Mouse (Mus musculus) layer of hippocampus, adult 2 months (tissue): ENCODE measurements at regions not wholly inside any gene's neighbourhood (a gene's known extent, or its start where the extent isn't known, plus 50 kb on each side); places are given as distances from the start of the nearest gene placed in this dataset.

Experiments
- DNase-seq, 2 experiments: peaks; one replicate each; pipeline ENCODE4 v3.0.0; 2022; ENCODE audit warnings: low spot score in 2 of 2
- H3K27ac ChIP-seq: fragments of 200-600 bp; 2 replicates; pipeline ENCODE4 v1.8.1; 2022
- H3K4me3 ChIP-seq: fragments of 200-600 bp; 2 replicates; pipeline ENCODE4 v1.8.1; 2022; ENCODE audit warnings: mild to moderate bottlenecking
- CTCF ChIP-seq: fragments of 200-600 bp; conservative IDR thresholded peaks from 2 replicates; pipeline ENCODE4 v1.8.1; 2022; ENCODE audit warnings: antibody characterized with exemption, mild to moderate bottlenecking, moderate library complexity

DNA sequence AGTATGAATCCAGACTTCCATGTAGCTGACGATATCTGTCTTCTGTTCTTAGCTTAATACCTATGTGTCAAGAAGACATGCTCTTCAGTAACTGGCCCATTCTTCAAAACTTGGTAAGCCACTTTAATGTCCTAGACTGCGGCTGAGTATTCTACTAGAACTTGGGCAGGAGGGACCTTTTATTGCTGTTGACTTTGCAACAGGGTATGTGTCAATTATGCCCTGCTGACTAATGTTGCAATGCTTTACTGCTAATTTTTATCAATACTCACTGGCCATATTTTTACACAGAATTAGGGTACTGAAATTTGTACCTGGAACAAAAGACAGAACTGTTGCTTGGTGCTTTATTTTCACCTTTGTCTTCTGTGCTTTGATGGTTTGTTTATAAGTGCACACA, 746.9 kb downstream of the Ppargc1a start:
- DNase-seq, result no peak
- no peak overlapping the region for H3K4me3 ChIP-seq

DNA sequence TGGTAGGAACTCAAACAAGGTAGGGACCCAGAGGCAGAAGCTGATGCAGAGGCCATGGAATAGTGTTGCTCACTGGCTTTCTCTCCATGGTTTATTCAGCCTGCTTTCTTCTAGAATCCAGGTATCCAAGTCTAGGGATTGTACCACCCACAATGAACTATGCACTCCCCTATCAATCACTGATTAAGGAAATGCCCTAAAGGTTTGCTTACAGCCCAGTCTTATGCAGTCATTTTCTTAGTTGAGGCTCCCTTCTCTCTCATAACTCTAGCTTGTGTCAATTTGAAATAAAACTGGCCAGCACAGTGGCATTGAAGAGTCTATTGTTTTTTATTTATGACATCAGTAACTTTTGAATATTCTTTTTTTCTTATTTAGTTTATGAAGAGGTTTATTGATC, 747.6 kb downstream of the Ppargc1a start:
- TF ChIP-seq CTCF, result no peak
- Histone ChIP-seq H3K27ac (no peak overlapping the region), H3K4me3 (no peak overlapping the region)
- no peak for DNase-seq

More for the DNA sequence above, 746.9 kb downstream of the Ppargc1a start:
- no peak for TF ChIP-seq CTCF
- no peak overlapping the region for H3K27ac ChIP-seq

DNA sequence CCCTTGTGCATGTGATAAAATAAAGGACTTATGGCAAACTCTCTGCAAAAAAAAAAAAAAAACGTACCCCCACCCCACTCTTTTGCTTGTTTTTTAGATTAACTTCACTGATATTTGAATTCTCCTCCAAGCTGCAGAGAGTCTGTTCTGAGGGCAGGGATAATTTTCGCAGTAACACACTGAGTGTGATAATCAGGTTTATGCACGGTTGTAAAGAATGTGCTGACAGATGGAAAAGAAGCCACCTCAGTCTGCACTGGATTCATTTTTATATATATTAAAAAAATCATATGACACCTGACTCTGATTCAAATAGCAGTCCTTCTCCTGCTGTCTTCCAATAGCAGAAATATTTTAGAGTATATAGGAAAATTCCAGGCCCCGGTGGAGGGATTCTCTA, 736.5 kb upstream of the Adgra3 start:
- H3K27ac ChIP-seq, result no peak overlapping the region
- no peak for DNase-seq
- H3K4me3 ChIP-seq, result no peak overlapping the region
- no peak for TF ChIP-seq CTCF

DNA sequence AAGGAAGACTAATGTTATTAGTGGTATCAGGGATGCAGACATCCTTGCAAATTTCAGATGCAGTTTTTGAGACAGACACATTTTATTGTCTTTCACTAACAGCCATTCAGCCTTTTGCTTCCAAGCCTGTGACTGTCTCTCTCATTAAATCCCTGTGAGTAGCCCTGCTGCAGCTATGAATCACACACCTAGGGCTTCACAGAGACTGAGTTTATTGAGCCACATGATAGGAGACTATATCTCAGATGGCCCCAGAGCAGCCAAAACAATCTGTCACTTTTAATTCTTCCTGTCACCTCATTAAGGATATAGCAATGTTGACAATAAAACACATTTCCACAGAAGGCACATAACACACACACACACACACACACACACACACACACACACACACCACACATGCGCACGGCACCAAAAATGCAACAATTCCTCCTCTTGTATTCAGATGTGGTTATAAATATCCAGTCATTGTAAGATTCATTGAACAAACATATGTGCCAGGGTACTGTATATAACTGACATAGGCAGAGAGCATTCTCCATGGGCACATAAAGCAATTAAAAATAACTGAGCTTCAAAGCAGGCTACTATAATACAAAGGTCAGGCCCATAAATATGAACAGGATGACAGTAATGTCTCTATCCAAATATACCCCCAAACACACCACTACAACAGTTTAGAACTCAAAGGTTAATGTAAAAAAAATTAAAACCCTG, 735.8 kb upstream of the Adgra3 start:
- TF ChIP-seq CTCF, result no peak

DNA sequence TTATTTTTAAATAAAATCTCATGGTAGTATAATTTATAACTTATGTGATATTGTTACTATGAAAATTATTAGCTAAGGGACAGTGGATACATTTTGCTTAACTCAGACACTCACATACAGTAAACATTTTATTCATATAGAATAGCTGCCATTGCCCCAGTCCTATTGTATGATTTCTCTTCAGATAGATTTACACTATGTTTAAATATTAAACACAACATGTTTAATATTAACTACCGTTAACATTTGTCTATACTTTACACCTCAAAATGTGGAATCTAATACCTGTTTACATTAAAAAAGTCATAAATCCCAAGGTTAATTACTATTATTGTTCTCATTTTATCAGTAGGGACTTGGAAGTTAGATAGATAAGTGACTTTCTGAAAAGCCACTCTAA, 734.8 kb upstream of the Adgra3 start:
- Histone ChIP-seq H3K4me3 (no peak overlapping the region), H3K27ac (no peak overlapping the region)
- no peak for TF ChIP-seq CTCF
- no peak for DNase-seq

More for the DNA sequence above, 735.8 kb upstream of the Adgra3 start:
- no peak overlapping the region for H3K27ac ChIP-seq
- H3K4me3 ChIP-seq, result no peak overlapping the region
- no peak for DNase-seq

DNA sequence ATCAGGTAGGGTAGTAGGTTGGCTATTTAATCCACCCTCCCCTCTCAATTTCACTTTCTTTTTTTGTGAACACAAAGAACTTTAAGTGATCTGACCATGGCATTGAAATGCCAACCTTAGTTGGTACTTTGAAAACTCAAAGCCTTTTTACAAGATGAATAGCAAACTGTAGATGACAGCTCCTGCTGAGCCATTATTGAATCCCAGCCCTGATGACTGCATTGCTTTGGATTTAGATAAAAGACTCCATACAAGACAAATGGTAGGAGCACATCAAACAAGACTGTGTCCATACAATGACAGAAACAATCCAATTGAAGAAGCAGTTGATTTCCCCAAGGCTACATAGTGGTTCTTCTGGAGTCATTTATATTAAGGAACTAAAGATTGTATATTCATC, 726.5 kb upstream of the Adgra3 start:
- Histone ChIP-seq H3K27ac (no peak overlapping the region), H3K4me3 (no peak overlapping the region)
- no peak for TF ChIP-seq CTCF
- no peak for DNase-seq

DNA sequence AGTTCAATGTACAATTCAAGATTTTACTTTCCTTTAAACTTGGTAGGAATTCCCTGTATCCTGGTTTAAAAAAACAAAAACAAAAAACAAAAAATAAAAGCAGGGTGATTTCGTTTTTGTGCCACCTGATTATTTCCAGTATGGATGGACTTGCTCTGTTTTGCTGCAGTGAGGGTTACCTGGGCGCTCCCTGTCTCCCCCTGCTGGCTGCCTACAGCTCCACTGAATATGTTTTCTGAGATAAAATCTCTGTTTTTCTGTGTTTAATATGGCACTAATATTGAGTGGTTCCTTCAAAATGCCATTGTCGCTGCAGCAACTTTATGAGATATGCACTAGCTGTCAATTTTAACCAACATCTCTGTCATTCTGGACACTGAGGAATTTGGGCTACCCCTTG, 720.3 kb upstream of the Adgra3 start:
- no peak for DNase-seq
- Histone ChIP-seq H3K4me3 (no peak overlapping the region), H3K27ac (no peak overlapping the region)
- TF ChIP-seq CTCF, result peak; percentile 56

DNA sequence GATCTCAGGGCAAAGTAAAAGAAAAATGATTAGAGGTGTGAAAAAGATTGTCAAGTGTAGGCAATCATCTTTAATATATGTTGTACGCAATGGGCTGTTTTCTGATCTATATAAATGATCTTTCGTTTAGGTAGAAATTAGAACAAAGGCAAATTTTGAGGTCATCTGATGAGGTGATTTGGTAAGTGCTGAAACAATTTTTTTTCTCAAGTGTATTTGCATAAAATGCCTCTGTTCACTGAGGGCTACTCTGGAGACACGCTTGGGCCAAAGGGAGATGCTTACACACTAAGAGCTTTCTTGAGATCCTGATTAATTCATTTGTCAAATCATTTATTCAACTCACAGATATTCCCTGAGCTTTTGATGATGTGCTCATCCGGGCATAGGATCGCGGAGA, 719.4 kb upstream of the Adgra3 start:
- DNase-seq, result no peak
- Histone ChIP-seq H3K27ac (no peak overlapping the region), H3K4me3 (no peak overlapping the region)
- no peak for TF ChIP-seq CTCF

DNA sequence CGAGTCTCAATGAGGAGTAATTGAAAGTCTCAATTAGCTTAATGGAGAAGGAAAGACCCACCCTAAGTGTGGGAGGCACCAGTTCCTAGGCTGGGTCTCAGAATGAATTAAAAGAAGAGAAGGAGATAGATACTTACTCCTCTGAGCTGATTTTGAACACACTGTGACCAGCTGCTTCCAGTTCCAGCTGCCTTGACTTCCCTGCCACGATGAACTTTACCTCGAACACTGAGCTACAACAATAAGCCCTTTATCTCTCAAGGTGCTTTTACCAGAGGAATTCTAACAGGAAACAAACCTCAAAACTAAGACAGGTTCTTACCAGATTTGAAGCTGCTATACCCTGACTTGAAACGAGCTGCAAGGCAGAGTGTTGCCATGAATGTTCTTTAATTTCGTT, 703.5 kb upstream of the Adgra3 start:
- Histone ChIP-seq H3K4me3 (no peak overlapping the region), H3K27ac (no peak overlapping the region)
- no peak for DNase-seq
- no peak for TF ChIP-seq CTCF

DNA sequence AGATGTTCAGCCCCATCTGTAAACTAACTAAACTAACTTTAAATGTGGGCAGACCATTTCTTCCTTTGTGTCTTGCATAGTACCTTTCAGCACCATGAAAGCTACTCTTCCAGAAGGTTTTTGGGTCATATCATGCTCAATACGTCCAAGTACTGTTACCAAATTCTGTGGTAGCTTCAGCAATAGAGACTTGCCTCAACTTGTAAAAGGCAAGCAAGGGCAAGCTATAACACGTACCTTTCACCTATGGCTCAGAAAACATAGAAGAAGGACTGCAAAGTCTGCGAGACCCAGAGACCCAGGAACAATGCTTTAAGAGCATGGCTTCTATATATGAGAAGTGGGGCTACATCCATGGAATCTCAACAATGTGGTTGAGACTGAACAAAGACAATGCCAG, 701.6 kb upstream of the Adgra3 start:
- no peak for TF ChIP-seq CTCF
- no peak for DNase-seq
- no peak overlapping the region for H3K4me3 ChIP-seq

DNA sequence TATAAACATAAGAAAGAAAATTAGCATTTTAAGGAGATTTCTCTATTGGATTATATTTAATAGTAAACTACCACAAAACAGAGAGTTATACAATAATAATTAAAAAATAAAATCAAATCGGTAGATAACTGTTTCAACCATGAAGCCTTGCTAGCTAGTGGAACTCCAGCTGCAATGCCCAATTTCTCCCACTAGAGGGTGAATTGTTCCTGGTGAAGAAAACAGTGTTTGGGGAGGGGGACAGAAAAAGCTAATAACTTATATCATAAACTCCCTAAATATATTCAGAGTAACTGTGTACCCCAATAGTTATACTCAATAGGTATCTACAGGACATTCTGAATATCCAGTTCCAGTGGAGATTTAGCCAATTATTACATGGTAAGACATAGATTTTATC, 694.0 kb upstream of the Adgra3 start:
- peak in 1 of 2 experiments; percentile 55 for DNase-seq
- H3K4me3 ChIP-seq, result no peak overlapping the region
- peak; percentile 86 for TF ChIP-seq CTCF
- H3K27ac ChIP-seq, result no peak overlapping the region

More for the DNA sequence above, 701.6 kb upstream of the Adgra3 start:
- H3K27ac ChIP-seq, result no peak overlapping the region

DNA sequence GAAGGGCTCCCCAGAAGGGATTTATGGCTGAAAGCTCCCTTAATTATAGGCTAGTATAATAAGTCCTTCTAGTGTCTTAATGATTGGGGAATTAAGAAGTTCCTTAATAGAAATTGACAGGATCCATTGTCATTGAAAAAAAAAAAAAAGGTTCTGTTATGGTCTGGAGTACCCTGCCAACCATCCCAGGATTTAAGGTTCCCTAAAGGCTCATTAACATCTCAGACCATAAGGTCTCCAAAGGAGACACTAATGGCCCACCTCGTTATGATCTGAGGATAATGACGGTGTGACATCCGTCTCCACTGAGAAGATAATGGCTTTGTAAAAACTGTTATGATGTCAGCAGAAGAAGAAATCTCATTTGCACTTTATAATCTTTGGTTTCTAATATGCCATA, 692.6 kb upstream of the Adgra3 start:
- no peak for DNase-seq
- no peak overlapping the region for H3K27ac ChIP-seq
- no peak overlapping the region for H3K4me3 ChIP-seq
- no peak for TF ChIP-seq CTCF

DNA sequence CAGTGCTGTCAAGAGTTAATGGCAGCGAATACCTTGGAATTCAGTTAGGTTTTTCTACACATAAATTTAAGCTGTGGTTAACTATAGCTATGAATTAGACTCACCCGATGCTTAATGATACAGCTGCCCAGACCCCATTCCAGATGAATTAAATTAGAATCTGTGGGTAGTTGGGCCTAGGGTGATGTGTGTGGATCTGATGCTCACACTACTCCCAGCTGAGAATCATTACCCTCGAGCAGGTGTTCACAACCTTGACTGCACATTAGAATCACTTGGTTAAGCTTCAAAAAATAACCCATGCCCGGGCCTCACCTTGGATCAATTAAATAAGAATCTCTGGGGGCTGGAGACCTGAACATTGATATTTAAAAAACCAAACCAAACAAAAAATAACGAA, 684.2 kb upstream of the Adgra3 start:
- Histone ChIP-seq H3K27ac (no peak overlapping the region), H3K4me3 (no peak overlapping the region)
- DNase-seq, result no peak
- no peak for TF ChIP-seq CTCF

DNA sequence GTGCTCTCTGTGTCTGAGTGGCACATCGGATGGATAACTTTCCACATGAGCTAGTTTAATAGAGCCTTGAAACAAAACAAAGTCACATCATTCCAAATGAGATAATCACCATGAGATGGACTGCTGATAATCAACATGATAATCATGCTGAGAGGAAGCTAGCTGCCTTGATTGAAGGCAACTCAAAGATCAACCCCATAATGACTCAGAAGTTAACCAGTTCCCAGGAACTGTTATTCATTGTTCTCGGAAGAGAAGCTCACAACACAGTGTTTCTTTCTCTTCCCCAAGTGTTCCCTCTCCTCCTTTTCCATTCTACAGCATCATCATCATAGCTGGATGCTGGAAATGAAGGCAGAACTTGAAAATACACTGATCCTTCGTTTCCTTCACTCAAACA, 674.9 kb upstream of the Adgra3 start:
- Histone ChIP-seq H3K4me3 (no peak overlapping the region), H3K27ac (no peak overlapping the region)
- no peak for DNase-seq
- no peak for TF ChIP-seq CTCF
